Mouse (Mus musculus) embryonic facial prominence, embryonic 14.5 days (tissue): ENCODE data around the gene Olfr1270. TPM values are rescaled to one million over a fixed set of nuclear protein-coding genes. Genes with fewer than 3 reads are reported as not detected.

Experiments used
- polyA plus RNA-seq: library from polyadenylated mRNA; unstranded; fragments of >200 nt; fragmentation: Nextera tagmentation; extraction: Ambion mirVana; gene quantifications from 2 replicates; pipeline ENCODE4 v1.2.1, GENCODE M21; 2014

The Olfr1270 gene
- polyA plus RNA-seq, 1 experiment from 2014 or later, result 0.07 TPM

Other genes with a start within 250 kb of the Olfr1270 start
- 0.03 and 0.14 TPM in 2 replicates for gene Olfr1258, start 225.8 kb downstream of the Olfr1270 start, polyA plus RNA-seq
- not detected in 2 replicates for gene Olfr1259, start 204.4 kb downstream of the Olfr1270 start, polyA plus RNA-seq
- 0.10 and 0.33 TPM in 2 replicates for gene Olfr1260, start 178.8 kb downstream of the Olfr1270 start, polyA plus RNA-seq
- not detected in 2 replicates for gene Olfr1261, start 161.9 kb downstream of the Olfr1270 start, polyA plus RNA-seq
- not detected in 2 replicates for gene Olfr1262, start 152.9 kb downstream of the Olfr1270 start, polyA plus RNA-seq
- not detected in 2 replicates for gene Olfr1263, start 141.0 kb downstream of the Olfr1270 start, polyA plus RNA-seq
- 0.40 and 0.42 TPM in 2 replicates for gene Olfr1264, start 127.5 kb downstream of the Olfr1270 start, polyA plus RNA-seq
- not detected in 2 replicates for gene Olfr1265, start 117.8 kb downstream of the Olfr1270 start, polyA plus RNA-seq
- gene Olfr140, start 89.5 kb downstream of the Olfr1270 start, polyA plus RNA-seq, result 0.08 TPM in 1 of 2 replicates, not detected in the other
- not detected in 2 replicates for gene Olfr1269, start 31.7 kb downstream of the Olfr1270 start, polyA plus RNA-seq
- gene Olfr32, start 10.8 kb downstream of the Olfr1270 start, polyA plus RNA-seq, result 0.20 and 0.45 TPM in 2 replicates
- not detected in 2 replicates for gene Olfr1506, start 71.4 kb upstream of the Olfr1270 start, polyA plus RNA-seq
- gene Olfr142, start 104.5 kb upstream of the Olfr1270 start, polyA plus RNA-seq, result 0.11 and 0.22 TPM in 2 replicates
- gene Olfr1271, start 117.9 kb upstream of the Olfr1270 start, polyA plus RNA-seq, result 0.05 and 0.13 TPM in 2 replicates
- not detected in 2 replicates for gene Olfr1272, start 139.8 kb upstream of the Olfr1270 start, polyA plus RNA-seq
- 0.22 TPM in 1 of 2 replicates, not detected in the other for gene Gm13769, start 169.1 kb upstream of the Olfr1270 start, polyA plus RNA-seq
- 0.07 and 0.10 TPM in 2 replicates for gene Olfr1274-ps, start 245.6 kb upstream of the Olfr1270 start, polyA plus RNA-seq